Mouse (Mus musculus): ENCODE data around the gene Tcf15.

Gene Tcf15

GRCm38 (mm10) chr2:152122896-152123295 lies 20.5 kb upstream of the Tcf15 start:
- no peak for DNase-seq (ENCODE audit: low spot score in 2 of 2)

GRCm38 (mm10) chr2:152128597-152128996 lies 14.8 kb upstream of the Tcf15 start:
- no peak for DNase-seq (ENCODE audit: low spot score in 2 of 2)

GRCm38 (mm10) chr2:152129778-152130177 lies 13.6 kb upstream of the Tcf15 start:
- DNase-seq (ENCODE audit: low spot score in 2 of 2) = no peak

- no peak for DNase-seq (ENCODE audit: low spot score in 2 of 2)
Observed at GRCm38 (mm10) chr2:152132016-152132415, 11.3 kb upstream of the Tcf15 start.

- DNase-seq (ENCODE audit: low spot score in 2 of 2) = peak in 1 of 2 experiments; percentile 7
Observed at GRCm38 (mm10) chr2:152132691-152133090, 10.7 kb upstream of the Tcf15 start.

- no peak for DNase-seq (ENCODE audit: low spot score in 2 of 2)
Observed at GRCm38 (mm10) chr2:152139191-152139987, 4.0 kb upstream of the Tcf15 start.

- no peak for DNase-seq (ENCODE audit: low spot score in 2 of 2)
Observed at GRCm38 (mm10) chr2:152140941-152141340, 2.4 kb upstream of the Tcf15 start.

GRCm38 (mm10) chr2:152141491-152141890 lies 1.9 kb upstream of the Tcf15 start:
- DNase-seq (ENCODE audit: low spot score in 2 of 2) = no peak

- DNase-seq (ENCODE audit: low spot score in 2 of 2) = no peak
Observed at GRCm38 (mm10) chr2:152142046-152142445, 1.3 kb upstream of the Tcf15 start.

GRCm38 (mm10) chr2:152142571-152142970 lies 790 bp upstream of the Tcf15 start:
- DNase-seq (ENCODE audit: low spot score in 2 of 2) = no peak

GRCm38 (mm10) chr2:152144158-152144450 lies 743 bp downstream of the Tcf15 start:
- DNase-seq (ENCODE audit: low spot score in 2 of 2) = no peak

GRCm38 (mm10) chr2:152144501-152144900 lies 1.1 kb downstream of the Tcf15 start:
- DNase-seq (ENCODE audit: low spot score in 2 of 2) = no peak

GRCm38 (mm10) chr2:152145711-152146110 lies 2.4 kb downstream of the Tcf15 start:
- no peak for DNase-seq (ENCODE audit: low spot score in 2 of 2)

GRCm38 (mm10) chr2:152147079-152147478 lies 3.7 kb downstream of the Tcf15 start:
- no peak for DNase-seq (ENCODE audit: low spot score in 2 of 2)

GRCm38 (mm10) chr2:152148675-152149074 lies 5.3 kb downstream of the Tcf15 start:
- DNase-seq (ENCODE audit: low spot score in 2 of 2) = no peak

- DNase-seq (ENCODE audit: low spot score in 2 of 2) = no peak
Observed at GRCm38 (mm10) chr2:152149891-152150290, 6.5 kb downstream of the Tcf15 start.

GRCm38 (mm10) chr2:152150373-152150772 lies 7.0 kb downstream of the Tcf15 start:
- DNase-seq (ENCODE audit: low spot score in 2 of 2) = no peak

GRCm38 (mm10) chr2:152153361-152153760 lies 10.0 kb downstream of the Tcf15 start:
- DNase-seq (ENCODE audit: low spot score in 2 of 2) = no peak

- no peak for DNase-seq (ENCODE audit: low spot score in 2 of 2)
Observed at GRCm38 (mm10) chr2:152155414-152156208, 12.2 kb downstream of the Tcf15 start.

GRCm38 (mm10) chr2:152156471-152156870 lies 13.1 kb downstream of the Tcf15 start:
- no peak for DNase-seq (ENCODE audit: low spot score in 2 of 2)

GRCm38 (mm10) chr2:152159487-152159886 lies 16.1 kb downstream of the Tcf15 start:
- DNase-seq (ENCODE audit: low spot score in 2 of 2) = no peak

- no peak for DNase-seq (ENCODE audit: low spot score in 2 of 2)
Observed at GRCm38 (mm10) chr2:152166257-152166656, 22.9 kb downstream of the Tcf15 start.

- DNase-seq (ENCODE audit: low spot score in 2 of 2) = no peak
Observed at GRCm38 (mm10) chr2:152167851-152168290, 24.5 kb downstream of the Tcf15 start.

Data from urinary bladder, adult 18-20 months (tissue).